Mouse (Mus musculus) spleen, postnatal 36 days (tissue): ENCODE results near the gene Bak1.

Experiments
- DNase-seq, 2 experiments: peaks; one replicate each; pipeline ENCODE4 v3.0.0; 2022; ENCODE audit warnings: low spot score in 2 of 2, mixed read lengths in 1 of 2

The Bak1 gene

GRCm38 (mm10) chr17:27028909-27029308 is at the start of gene Bak1:
Bak1 (minus strand) TSS chr17:27029009.
- no peak for DNase-seq

- DNase-seq, result no peak
Measured at GRCm38 (mm10) chr17:27078499-27078898, 49.7 kb upstream of the Bak1 start.

- DNase-seq, result no peak
Measured at GRCm38 (mm10) chr17:27077920-27078319, 49.1 kb upstream of the Bak1 start.

DNA sequence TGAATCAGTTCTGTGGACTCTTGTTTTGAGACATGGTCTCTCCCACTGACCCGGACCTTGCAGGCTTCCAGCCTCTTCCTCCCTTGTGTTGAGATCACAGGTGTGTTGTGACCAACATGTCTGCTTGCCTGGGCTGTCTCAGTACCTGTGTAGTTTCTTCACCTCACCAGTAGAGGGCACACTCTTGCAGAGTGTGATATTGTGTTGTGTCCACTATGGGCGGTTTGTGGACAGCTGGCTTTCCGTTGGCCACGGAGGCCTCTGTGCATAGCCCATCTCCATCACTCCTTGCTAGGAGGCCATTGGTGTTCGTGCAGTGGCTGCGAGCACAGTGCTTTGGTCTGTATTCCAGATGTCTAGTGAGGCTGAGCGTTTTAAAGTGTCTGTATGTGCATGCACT is 48.3 kb upstream of the Bak1 start:
- DNase-seq, result no peak

DNA sequence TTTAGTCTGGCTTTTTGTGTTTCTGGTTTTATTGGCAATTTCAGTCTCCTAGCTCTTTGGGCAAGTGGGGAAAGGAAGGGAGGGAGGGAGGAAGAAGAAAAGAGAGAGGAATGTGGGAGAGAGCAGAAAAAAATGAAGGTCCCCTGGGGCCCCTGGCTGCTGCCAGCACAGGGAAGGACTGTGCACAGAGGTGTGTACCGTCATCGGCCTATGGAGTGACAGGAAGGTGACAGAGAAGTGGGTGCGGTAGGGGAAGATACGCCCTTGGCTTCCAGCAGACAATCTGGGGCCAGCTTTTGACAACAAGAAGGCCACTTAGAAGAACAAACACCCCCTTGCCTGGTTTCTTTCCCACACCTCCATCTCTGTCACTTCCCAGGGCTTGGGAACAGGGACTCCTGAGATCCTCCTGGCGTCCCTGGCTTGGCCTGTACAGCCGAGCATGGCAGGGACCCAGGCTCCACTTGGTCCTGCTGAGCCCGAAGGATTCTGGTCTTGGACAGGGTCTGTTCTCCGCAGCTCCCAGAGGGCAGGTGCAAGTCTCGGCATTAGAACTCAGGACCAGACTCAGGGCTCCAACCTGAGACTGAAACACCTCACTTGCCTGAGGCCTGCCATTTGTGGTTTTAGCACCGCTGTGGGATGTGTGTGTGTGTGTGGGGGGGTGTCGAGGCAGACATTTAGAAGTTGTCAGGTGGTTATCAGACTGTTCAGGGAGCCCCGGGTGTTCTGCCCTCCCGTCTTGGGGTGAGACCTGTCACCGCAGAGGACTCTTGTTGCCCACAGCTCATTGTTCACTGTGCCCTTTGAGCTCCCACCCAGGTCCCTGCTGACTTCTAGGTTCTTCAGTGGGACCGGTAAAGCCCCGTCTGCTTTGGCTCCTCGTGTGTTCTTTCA is 46.3 kb upstream of the Bak1 start:
- DNase-seq, result peak in 1 of 2 experiments; percentile 34

DNA sequence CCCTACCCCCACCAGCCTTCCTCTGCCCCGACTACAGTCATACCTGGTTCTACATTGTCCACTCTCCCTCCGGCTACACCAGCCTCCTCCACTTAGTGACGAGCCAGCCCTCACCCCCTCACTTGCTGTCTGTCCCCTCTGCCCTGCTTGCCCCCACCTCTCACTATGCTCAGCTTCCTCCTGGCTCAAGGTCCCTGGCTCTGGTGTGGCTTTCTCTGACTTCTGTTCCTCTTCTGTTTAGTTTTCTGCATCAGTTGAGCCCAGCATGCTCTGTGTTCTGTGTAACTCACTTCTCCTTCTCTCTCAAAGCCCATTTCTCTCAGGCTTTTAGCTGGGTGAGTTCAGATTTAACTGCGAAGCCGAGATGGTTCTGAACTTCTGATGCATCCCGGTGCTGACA is 45.4 kb upstream of the Bak1 start:
- peak; percentile 63 to 72 for DNase-seq

DNA sequence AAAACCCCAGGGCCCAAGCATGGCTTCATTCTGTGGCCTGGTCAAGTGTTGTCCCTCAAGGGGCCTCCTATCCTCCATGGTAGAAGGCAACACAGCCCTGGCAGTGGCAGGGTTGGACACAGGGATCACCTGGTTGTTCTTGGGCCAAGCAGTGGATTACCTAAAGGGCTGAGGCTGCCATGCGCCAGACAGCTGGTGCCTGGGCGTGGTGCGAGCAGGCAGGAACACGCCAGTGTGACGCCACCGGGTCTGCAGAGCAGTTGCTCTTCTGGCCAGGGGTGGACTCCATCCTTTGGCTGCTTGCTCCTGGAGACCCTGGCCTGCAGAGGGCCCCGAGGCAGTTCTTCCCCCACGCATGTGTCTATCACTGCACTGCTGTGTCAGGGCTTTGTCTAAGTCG is 45.0 kb upstream of the Bak1 start:
- no peak for DNase-seq

GRCm38 (mm10) chr17:27073126-27073525 is 44.3 kb upstream of the Bak1 start:
- no peak for DNase-seq

DNA sequence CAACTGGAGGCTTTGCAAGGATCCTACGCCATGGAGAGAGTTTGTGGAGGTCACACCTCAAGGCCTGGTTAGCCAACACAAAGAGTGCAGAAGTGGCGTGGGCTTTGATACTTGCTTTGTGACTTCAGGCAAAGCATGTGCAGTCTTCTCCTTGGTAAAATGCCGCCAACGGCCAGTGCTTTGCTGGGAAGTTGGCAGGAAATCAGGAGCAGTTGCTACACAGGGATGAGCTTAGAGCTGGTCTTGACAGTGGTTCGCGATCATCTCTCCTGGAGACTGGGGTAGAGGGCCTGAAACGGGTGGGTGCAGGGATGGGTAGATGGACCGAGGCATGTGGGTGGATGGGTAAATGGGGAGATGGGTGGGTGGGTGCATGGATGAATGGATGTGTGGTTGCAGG is 43.6 kb upstream of the Bak1 start:
- no peak for DNase-seq

DNA sequence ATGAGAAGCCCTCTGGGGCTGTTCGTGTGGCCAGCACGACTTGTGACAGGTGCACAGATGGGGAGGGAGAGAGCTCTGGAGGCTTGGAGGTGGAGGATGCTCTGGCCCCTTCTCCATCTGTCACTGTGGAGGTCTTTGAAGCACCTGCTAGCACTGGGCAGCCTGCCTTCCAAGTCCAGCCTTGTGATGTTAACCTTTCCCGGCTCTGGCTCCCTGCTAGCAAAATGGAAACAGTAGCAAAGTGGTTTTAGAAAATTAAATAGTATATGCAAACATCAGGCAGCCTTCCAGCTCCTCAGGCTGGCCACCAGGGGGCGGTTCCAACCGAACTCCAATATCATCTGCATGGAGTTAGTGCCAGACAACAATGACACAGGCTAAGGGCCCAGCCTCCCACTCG is 42.8 kb upstream of the Bak1 start:
- DNase-seq, result peak in 1 of 2 experiments; percentile 33

- no peak for DNase-seq
Measured at GRCm38 (mm10) chr17:27070913-27071312, 42.1 kb upstream of the Bak1 start.

- no peak for DNase-seq
Measured at GRCm38 (mm10) chr17:27069071-27069470, 40.3 kb upstream of the Bak1 start.

DNA sequence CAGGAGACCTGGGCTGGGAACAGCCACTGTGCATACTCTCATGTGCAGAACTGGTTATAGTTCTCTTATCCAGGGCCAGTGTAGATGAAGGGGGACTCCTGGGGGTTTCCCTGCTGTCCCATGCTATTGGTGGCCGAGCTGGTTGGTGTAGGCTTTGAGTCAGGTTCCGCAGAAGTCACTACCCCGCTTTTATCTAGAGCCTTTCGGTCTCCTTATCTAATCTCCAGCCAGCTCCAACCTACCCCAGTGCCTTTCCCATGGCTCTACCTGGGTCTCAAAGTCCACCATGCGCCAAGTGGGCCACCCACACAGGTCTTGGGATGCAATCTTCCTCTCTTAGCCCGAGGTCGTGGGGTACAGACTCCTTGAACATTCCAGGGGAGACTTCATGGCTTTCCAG is 37.3 kb upstream of the Bak1 start:
- no peak for DNase-seq

- no peak for DNase-seq
Measured at GRCm38 (mm10) chr17:27064195-27064594, 35.4 kb upstream of the Bak1 start.

DNA sequence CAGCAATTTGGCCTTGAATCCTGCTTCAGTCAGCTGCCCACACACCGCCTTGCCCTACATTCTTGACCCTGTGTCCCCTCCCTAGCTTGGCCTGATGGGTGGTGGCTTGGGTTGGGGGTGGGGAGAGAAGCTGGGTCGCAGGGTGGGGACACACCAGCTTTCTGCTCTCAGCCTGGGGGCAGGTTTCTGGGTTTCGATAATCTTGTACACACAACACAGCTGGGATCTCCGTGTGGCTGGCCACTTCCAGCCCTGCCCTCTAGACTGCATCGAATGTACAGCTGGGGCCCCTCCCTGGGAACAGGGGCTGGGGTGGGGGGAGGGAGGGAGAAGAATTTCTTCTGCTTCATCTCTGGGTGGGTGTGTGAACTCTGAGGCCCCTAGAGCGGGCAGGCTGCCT is 34.9 kb upstream of the Bak1 start:
- DNase-seq, result no peak

GRCm38 (mm10) chr17:27062684-27063083 is 33.9 kb upstream of the Bak1 start:
- no peak for DNase-seq

GRCm38 (mm10) chr17:27061727-27062126 is 32.9 kb upstream of the Bak1 start:
- DNase-seq, result no peak

DNA sequence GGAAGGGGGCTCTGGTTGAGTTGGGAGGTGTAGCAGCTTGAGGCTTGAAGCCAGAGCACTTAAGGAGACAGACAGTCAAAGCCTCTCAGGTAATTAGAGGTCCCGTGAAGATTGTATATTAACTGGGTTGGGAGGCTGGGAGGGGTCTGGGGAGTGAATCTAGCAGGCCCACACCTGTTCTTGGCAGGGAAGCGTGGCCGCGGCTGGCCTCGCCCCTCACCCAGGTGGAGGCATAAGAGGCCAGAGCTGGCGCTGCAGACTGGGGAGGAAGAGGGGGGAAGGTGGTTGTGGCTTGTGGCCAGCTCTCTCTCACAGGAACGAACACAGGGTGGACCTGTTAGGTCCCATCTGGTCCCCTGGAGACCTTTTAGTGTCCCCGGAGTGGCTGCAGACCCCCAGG is 31.9 kb upstream of the Bak1 start:
- DNase-seq, result no peak

GRCm38 (mm10) chr17:27057517-27058055 is 28.8 kb upstream of the Bak1 start:
- peak; percentile 74 for DNase-seq

GRCm38 (mm10) chr17:27056812-27057516 is 28.2 kb upstream of the Bak1 start, which contains the start of gene Itpr3:
Itpr3 (plus strand) TSS chr17:27057304.
- DNase-seq, result peak; percentile 89 to 90

DNA sequence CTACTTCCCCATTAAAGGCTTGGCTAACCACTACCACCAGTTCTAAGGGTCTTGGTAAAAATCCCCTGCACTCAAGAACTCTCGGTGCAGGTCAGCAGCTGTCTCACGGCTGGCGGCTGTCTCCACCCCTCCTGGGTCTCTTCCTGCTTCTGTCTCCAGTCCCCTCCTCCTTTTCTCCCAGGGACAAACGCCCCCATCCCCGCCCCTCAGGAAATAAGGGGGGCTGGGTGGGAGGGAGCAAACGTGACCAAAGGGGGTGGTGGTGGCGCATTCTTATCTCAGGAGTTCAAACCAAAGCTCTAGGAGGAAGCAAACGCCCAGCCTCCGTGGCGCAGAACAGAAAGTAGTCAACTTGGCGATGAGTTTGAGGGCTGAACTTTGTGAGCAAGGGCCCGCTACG is 27.4 kb upstream of the Bak1 start:
- peak; percentile 82 to 83 for DNase-seq

- DNase-seq, result peak in 1 of 2 experiments; percentile 57
Measured at GRCm38 (mm10) chr17:27051514-27051913, 22.7 kb upstream of the Bak1 start.

DNA sequence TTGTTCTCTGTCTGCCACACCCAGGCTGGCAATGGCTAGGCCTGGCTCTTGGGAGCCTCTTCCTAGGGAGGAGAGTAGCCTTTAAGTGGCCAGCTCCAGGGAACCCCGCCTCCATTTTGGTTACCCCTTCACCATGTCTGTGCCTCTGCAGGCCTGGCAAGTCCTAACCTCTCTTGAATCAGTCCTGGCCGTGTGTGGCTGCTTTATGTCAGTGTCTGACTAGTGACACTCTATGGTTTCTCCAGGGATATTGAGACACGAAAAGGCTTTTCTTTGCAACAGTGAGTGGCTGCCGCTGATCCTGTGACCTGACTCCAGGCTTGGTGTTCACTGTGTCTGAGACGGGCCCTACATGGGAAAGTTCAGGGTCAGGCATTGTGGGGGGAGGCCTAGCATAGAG is 22.0 kb upstream of the Bak1 start:
- no peak for DNase-seq
